Mouse (Mus musculus) neural tube, embryonic 15.5 days (tissue): ENCODE measurements around the gene Wnt10a. TPM values are rescaled to one million over a fixed set of nuclear protein-coding genes. Genes with fewer than 3 reads are reported as not detected.
"Not testable (repeated sequence)": the region's sequence is repeated elsewhere in the genome, so short reads cannot be mapped to it uniquely, and the experiment has no call there.

ENCODE experiments used
- ATAC-seq: fragments of 200-750 bp; cut with Nextera tagmentation; 2 replicates; pipeline ENCODE4 v1.8.0; 2017; ENCODE audit warnings: mild to moderate bottlenecking, moderate TSS enrichment, moderate library complexity; ENCODE audit not compliant: low FRiP score
- H3K27ac ChIP-seq: fragments of 300-500 bp; sonication (generic); replicated peaks from 2 replicates; pipeline ENCODE4 v1.5.1; 2015; ENCODE audit warnings: mild to moderate bottlenecking, inconsistent platforms
- H3K27me3 ChIP-seq: fragments of 300-500 bp; sonication (generic); replicated peaks from 2 replicates; pipeline ENCODE4 v1.6.1; 2015; ENCODE audit warnings: inconsistent platforms
- H3K36me3 ChIP-seq: fragments of 300-500 bp; sonication (generic); 2 replicates; pipeline ENCODE4 v1.6.1; 2015; ENCODE audit warnings: inconsistent platforms
- H3K4me1 ChIP-seq: fragments of 300-500 bp; sonication (generic); 2 replicates; pipeline ENCODE4 v1.6.1; 2015; ENCODE audit warnings: inconsistent platforms
- H3K4me2 ChIP-seq: fragments of 300-500 bp; sonication (generic); 2 replicates; pipeline ENCODE4 v1.6.1; 2015; ENCODE audit warnings: inconsistent platforms, mild to moderate bottlenecking, moderate library complexity
- H3K4me3 ChIP-seq: fragments of 300-500 bp; sonication (generic); replicated peaks from 2 replicates; pipeline ENCODE4 v1.5.1; 2015; ENCODE audit warnings: mild to moderate bottlenecking, inconsistent platforms
- H3K9ac ChIP-seq: fragments of 300-500 bp; sonication (generic); replicated peaks from 2 replicates; pipeline ENCODE4 v1.6.1; 2015; ENCODE audit warnings: mild to moderate bottlenecking, inconsistent platforms
- H3K9me3 ChIP-seq: fragments of 300-500 bp; sonication (generic); replicated peaks from 2 replicates; pipeline ENCODE4 v1.6.1; 2016; ENCODE audit warnings: inconsistent platforms
- WGBS: fragments of 180-500 bp; shearing (Covaris S2); methylation state at CpG from one replicate; pipeline ENCODE4 v1.1.7; 2015; ENCODE audit warnings: mixed read lengths; 5-methylcytosine and 5-hydroxymethylcytosine counted together
- polyA plus RNA-seq: library from polyadenylated mRNA; unstranded; fragments of >200 nt; fragmentation: Nextera tagmentation; extraction: Ambion mirVana; gene quantifications from 2 replicates; pipeline ENCODE4 v1.2.1, GENCODE M21; 2015

Gene Wnt10a
- polyA plus RNA-seq, 1 experiment from 2014 or later = 0.09 TPM

GRCm38 (mm10) chr1:74804211-74804870, 13.0 kb downstream of the Wnt10a start:
- Histone ChIP-seq H3K4me1 (peaks cover 58% of the 10 kb centered on the region), H3K4me3 (no peak overlapping the region), H3K36me3 (no peaks in the 10 kb centered on the region), H3K27me3 (peaks cover 67% of the 10 kb centered on the region), H3K4me2 (peak overlapping the region; percentile 90; the same call in 1 of the 2 replicates), H3K9me3 (no peaks in the 10 kb centered on the region), H3K27ac (no peak overlapping the region), H3K9ac (no peak overlapping the region)
- 19% methylated on average over 10 of the region's 10 CpGs for WGBS
- ATAC-seq = no peak

- no peaks in the 10 kb centered on the region for H3K36me3 ChIP-seq
- no peak overlapping the region for H3K4me2 ChIP-seq
- no peak overlapping the region for H3K9ac ChIP-seq
- no peak overlapping the region for H3K27ac ChIP-seq
- H3K9me3 ChIP-seq = no peaks in the 10 kb centered on the region
- no peak for ATAC-seq
- 25% methylated on average over 4 of the region's 4 CpGs for WGBS
- peaks cover 60% of the 10 kb centered on the region for H3K27me3 ChIP-seq
- H3K4me1 ChIP-seq = peaks cover 56% of the 10 kb centered on the region
- no peak overlapping the region for H3K4me3 ChIP-seq
These were observed 14.1 kb downstream of the Wnt10a start for GRCm38 (mm10) chr1:74805340-74805835.

GRCm38 (mm10) chr1:74805843-74806242, 14.5 kb downstream of the Wnt10a start:
- Histone ChIP-seq H3K4me2 (peak overlapping the region; percentile 69; the same call in 1 of the 2 replicates), H3K27ac (no peak overlapping the region), H3K9ac (no peak overlapping the region), H3K27me3 (peaks cover 55% of the 10 kb centered on the region), H3K4me1 (peaks cover 52% of the 10 kb centered on the region), H3K4me3 (peak overlapping the region; percentile 36; the same call in 1 of the 2 replicates), H3K9me3 (no peaks in the 10 kb centered on the region), H3K36me3 (no peaks in the 10 kb centered on the region)
- WGBS = 22% methylated on average over 5 of the region's 5 CpGs
- no peak for ATAC-seq

DNA sequence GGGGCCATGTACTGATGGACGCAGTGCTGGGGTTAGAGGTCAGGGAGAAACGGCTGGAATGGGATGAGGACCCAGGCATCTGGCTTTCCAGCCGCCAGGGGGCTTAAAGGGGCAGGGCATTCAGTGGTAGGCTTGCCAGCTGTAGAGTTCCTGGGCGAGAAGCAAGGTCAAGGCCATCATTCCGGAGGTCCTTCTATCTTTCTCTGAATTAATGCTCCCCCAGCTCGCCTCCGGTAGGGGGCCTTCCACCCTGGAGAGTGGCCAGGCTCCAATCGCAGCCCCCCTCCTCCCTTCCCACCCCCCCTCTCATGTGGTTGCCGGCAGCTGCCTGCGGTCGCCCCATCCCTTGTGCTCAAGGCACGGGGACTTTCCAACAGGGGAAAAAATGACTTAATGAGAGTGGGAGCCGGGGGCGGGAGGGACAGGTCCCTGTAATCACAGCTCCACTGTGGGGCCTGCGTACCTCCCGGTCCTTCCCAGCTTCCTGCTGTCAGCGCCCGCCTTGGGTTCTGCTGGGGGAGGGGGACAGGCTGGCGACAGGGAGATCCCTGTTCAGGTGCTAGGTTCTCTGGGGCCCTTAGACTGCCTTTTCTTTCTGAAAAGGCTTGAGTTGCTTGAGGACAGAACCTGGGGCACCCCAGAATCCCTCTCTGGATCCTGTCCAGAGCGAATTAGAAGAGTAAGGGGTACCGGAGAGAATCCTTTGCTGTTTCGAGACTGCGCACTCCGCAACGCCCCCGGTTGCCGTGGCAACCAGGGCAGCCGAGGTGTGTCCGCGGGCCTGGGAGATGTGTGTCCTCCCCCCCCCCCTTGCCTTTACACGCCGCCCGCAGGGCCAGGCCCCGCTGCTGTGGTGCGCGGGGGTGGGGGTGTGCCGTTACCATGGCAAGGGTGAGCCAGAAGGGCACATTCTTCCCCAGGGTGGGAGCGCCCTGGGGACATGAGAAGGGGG, 15.3 kb downstream of the Wnt10a start:
- peak; percentile 40 for ATAC-seq
- H3K4me3 ChIP-seq = peak overlapping the region; percentile 36
- H3K9ac ChIP-seq = peak overlapping the region; percentile 39
- H3K36me3 ChIP-seq = no peaks in the 10 kb centered on the region
- WGBS = under 1% methylated on average over 37 of the region's 38 CpGs
- no peaks in the 10 kb centered on the region for H3K9me3 ChIP-seq
- H3K27ac ChIP-seq = 0 out of 2 replicates have a peak overlapping the region, but pooled peaks have one; percentile 10
- H3K4me1 ChIP-seq = peaks cover 50% of the 10 kb centered on the region
- peaks cover 50% of the 10 kb centered on the region for H3K27me3 ChIP-seq
- peak overlapping the region; percentile 69 for H3K4me2 ChIP-seq

- no peaks in the 10 kb centered on the region for H3K36me3 ChIP-seq
- no peaks in the 10 kb centered on the region for H3K9me3 ChIP-seq
- peak overlapping the region; percentile 60; the same call in 1 of the 2 replicates for H3K27ac ChIP-seq
- peaks cover 50% of the 10 kb centered on the region for H3K4me1 ChIP-seq
- H3K4me3 ChIP-seq = peak overlapping the region; percentile 36
- peaks cover 40% of the 10 kb centered on the region for H3K27me3 ChIP-seq
- peak; percentile 14 for ATAC-seq
- peak overlapping the region; percentile 69 for H3K4me2 ChIP-seq
- WGBS = 2% methylated on average over 23 of the region's 23 CpGs
- peak overlapping the region; percentile 38; the same call in 1 of the 2 replicates for H3K9ac ChIP-seq
These were observed 16.3 kb downstream of the Wnt10a start for GRCm38 (mm10) chr1:74807551-74808071.

DNA sequence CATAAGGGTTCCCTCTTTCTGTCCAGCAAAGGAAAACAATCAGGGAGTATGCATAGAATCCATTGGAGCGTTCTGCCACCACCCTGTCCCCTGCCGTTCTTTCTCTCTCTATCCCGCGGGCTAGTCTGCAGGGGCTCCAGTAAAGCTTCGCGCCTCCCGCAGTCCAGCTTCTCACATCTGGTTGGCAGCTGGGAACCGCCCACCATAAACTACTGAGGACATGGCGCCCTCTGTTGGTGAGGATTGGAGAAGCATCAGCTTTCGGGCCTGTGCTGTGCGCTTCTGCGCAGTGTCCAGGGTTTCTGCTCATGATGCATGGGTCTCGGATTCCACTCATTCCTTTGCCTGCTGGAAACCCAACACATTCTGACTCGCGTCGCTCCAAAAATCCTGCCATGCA, 16.8 kb downstream of the Wnt10a start:
- peak overlapping the region; percentile 69 for H3K4me2 ChIP-seq
- H3K4me3 ChIP-seq = peak overlapping the region; percentile 36
- peak overlapping the region; percentile 38; the same call in 1 of the 2 replicates for H3K9ac ChIP-seq
- no peaks in the 10 kb centered on the region for H3K36me3 ChIP-seq
- under 1% methylated on average over 16 of the region's 16 CpGs for WGBS
- H3K27me3 ChIP-seq = peaks cover 35% of the 10 kb centered on the region
- peak overlapping the region; percentile 60 for H3K27ac ChIP-seq
- no peaks in the 10 kb centered on the region for H3K9me3 ChIP-seq
- peaks cover 45% of the 10 kb centered on the region for H3K4me1 ChIP-seq
- ATAC-seq = peak; percentile 72

DNA sequence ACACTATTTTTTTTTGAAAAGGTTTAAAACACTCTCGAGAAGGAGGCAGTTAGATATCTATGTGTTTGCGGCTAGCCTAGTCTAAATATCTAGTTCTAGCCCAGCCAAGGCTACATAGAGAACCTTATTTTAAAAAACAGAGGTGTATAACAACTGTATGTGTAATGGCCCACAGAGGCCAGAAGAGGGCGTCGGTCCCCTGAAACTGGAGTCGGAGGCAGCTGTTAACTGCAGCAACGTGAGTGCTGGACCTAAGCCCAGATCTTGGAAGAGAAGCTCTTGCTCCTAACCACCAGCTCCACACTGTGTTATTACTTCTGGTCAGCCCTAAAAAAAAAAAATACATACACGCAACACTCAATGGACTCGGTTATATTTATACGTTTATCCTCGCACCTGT, 17.7 kb downstream of the Wnt10a start:
- Histone ChIP-seq H3K4me3 (no peak overlapping the region), H3K27ac (no peak overlapping the region), H3K9ac (no peak overlapping the region), H3K9me3 (no peaks in the 10 kb centered on the region), H3K4me2 (no peak overlapping the region), H3K36me3 (no peaks in the 10 kb centered on the region), H3K4me1 (peaks cover 36% of the 10 kb centered on the region), H3K27me3 (peaks cover 29% of the 10 kb centered on the region)
- no peak for ATAC-seq
- 58% methylated on average over 10 of the region's 10 CpGs for WGBS

GRCm38 (mm10) chr1:74814931-74815647, 23.8 kb downstream of the Wnt10a start:
- Histone ChIP-seq H3K27me3 (peaks cover under 1% of the 10 kb centered on the region; the same call in 1 of the 2 replicates), H3K9me3 (no peaks in the 10 kb centered on the region), H3K4me3 (no peak overlapping the region), H3K4me1 (peaks cover 20% of the 10 kb centered on the region), H3K27ac (no peak overlapping the region), H3K36me3 (no peaks in the 10 kb centered on the region), H3K9ac (no peak overlapping the region), H3K4me2 (no peak overlapping the region)
- no peak for ATAC-seq
- WGBS = 80% methylated on average over 9 of the region's 9 CpGs

GRCm38 (mm10) chr1:74815965-74816364, 24.6 kb downstream of the Wnt10a start:
- H3K27ac ChIP-seq, H3K4me2 ChIP-seq, H3K4me3 ChIP-seq, H3K9ac ChIP-seq, H3K9me3 ChIP-seq, H3K36me3 ChIP-seq, H3K27me3 ChIP-seq, ATAC-seq: not testable (repeated sequence)
- WGBS = 85% methylated on average over 6 of the region's 6 CpGs
- peaks cover 20% of the 10 kb centered on the region for H3K4me1 ChIP-seq

DNA sequence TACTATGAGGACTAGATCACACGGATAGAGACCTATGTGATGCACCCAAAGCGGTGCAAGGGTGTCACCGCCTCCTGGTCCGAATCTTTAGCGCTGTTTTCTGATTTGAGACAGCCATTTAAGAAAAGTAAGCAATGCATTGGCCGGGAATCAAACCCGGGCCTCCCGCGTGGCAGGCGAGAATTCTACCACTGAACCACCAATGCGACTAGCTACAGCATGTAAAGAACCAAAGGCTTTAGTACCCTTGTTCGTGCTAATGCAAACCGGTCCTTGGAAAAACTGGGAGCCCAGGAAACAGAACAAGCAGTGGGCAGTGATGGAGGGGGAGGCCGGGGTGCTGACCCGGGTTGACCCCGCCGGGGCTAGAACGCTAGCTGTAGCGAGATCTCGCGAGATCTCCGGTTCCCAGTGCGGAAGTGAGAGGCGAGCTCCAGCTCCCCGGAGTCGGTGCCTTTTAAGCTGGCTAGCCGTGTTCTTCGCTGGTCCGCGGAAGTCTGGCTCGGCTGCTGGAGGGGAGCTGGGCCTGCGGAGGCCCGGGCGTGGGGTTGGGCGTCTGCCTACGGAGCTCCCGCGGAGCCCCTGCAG, 25.4 kb downstream of the Wnt10a start:
- Histone ChIP-seq H3K36me3 (no peaks in the 10 kb centered on the region), H3K9ac (peak overlapping the region; percentile 83), H3K9me3 (no peaks in the 10 kb centered on the region), H3K4me1 (peaks cover 20% of the 10 kb centered on the region), H3K27me3 (no peaks in the 10 kb centered on the region), H3K4me3 (peak overlapping the region; percentile 68), H3K4me2 (peak overlapping the region; percentile 63), H3K27ac (peak overlapping the region; percentile 92)
- WGBS = 4% methylated on average over 38 of the region's 38 CpGs
- peak; percentile 88 for ATAC-seq
